Mouse (Mus musculus): Measurements from ENCODE around the gene Trp53i13.

Gene Trp53i13

DNA sequence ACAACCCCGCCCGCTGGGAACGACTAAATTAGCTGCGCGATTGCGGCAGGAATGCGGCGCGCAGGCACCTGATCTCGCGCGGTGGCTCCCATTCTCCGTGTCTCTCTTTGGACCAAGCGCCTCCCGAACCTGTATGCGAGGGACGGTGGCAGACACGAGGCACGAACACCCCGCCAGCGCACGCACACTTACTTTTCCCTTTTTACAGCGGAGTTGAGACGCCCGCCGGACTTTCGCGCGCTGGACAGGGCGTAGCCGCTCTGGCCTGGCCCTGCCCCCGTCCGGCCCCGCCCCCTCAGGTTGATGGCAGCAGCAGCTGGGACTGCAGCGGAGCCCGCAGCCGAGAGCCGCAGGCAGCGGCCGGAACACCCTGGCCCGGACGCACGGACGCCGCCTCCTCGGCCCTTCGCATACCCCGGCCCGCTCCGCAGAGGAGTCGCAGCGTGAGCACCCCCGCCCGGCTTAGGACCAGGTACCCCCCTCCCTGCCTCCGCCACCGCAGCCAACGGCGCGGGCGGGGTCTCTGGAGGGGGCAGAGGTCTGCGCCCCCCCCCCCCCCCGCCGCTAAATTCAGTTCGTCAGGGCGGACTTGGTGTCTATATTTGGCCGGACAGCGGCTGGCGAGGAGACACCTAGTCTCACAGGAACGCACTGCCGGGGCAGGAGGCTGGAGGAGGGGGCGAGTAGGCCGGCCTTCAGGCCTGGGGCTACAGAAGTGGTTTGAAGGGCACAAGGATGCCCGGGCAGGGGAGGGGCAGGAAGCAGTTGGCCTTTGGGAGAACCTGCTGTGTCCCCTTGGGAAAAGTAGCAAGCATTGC, 53.3 kb downstream of the Trp53i13 start, which contains the start of gene Coro6:
Gene Coro6, plus strand, starts transcription at position 129 of the 818 bp plus-strand sequence.
- DNase-seq (ENCODE audit: extremely low spot score) = peak; percentile 78

DNA sequence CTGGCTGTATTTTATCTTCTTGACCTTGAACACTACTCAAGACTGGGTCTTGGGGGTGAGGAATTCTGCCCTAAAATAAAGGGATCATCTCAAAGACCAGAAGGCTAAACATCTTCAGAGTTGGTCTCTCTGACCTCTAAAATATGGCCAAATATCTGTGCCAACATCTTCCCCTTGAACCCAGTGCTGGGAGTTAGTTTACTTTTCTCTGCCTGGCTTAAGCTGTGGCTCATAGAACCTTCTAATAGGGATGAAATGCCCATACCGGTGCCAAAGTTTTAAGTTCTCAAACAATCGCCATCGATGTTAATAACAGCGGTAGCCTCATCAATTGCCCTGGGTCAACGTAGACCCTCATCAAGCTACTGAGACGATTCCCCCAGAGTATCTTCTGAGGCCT, 53.9 kb downstream of the Trp53i13 start:
- DNase-seq (ENCODE audit: extremely low spot score) = no peak
